Mouse (Mus musculus) layer of hippocampus, postnatal 14 days (tissue): ENCODE data around the gene Dnajc28. TPM values are rescaled to one million over a fixed set of nuclear protein-coding genes. Genes with fewer than 3 reads are reported as not detected.
"Not testable (repeated sequence)": the region's sequence is repeated elsewhere in the genome, so short reads cannot be mapped to it uniquely, and the experiment has no call there.

ENCODE experiments used
- DNase-seq, 2 experiments: peaks; one replicate each; pipeline ENCODE4 v3.0.0; 2021 to 2022; ENCODE audit warnings: low spot score in 2 of 2, mixed read lengths in 1 of 2
- long read RNA-seq, 2 experiments: library from polyadenylated mRNA; stranded (forward); transcript quantifications; one replicate each; pipeline ENCODE4 v2.0.0; 2021
- total RNA-seq, 2 experiments: library from RNA; stranded (reverse); gene quantifications; 2 replicates each; pipeline ENCODE4 v1.2.3; 2021

Gene Dnajc28
- total RNA-seq, result 1 to 10 TPM; 5.0 to 6.5 TPM
- long read RNA-seq, experiment 1, partial matches to known transcripts, result 0 of 4 reads
- long read RNA-seq, experiment 1, other reads (novel, unspliced or antisense), result 0 of 4 reads
- long read RNA-seq, experiment 2, partial matches to known transcripts, result 0 of 6 reads
- long read RNA-seq, experiment 2, other reads (novel, unspliced or antisense), result 4 of 6 reads

GRCm38 (mm10) chr16:91618511-91619501, at the start of gene Dnajc28:
Gene Dnajc28, minus strand, starts transcription at chr16:91619026.
- peak; percentile 76 to 84 for DNase-seq

GRCm38 (mm10) chr16:91663795-91664194, 45.0 kb upstream of the Dnajc28 start:
- DNase-seq, result no peak

GRCm38 (mm10) chr16:91662336-91662735, 43.5 kb upstream of the Dnajc28 start:
- no peak for DNase-seq

GRCm38 (mm10) chr16:91661397-91661796, 42.6 kb upstream of the Dnajc28 start:
- no peak for DNase-seq

GRCm38 (mm10) chr16:91659798-91660197, 41.0 kb upstream of the Dnajc28 start:
- DNase-seq, result no peak

GRCm38 (mm10) chr16:91658471-91658870, 39.6 kb upstream of the Dnajc28 start:
- no peak for DNase-seq

GRCm38 (mm10) chr16:91657285-91657684, 38.5 kb upstream of the Dnajc28 start:
- no peak for DNase-seq

- no peak for DNase-seq
Measured at GRCm38 (mm10) chr16:91655285-91655684, 36.5 kb upstream of the Dnajc28 start.

- no peak for DNase-seq
Measured at GRCm38 (mm10) chr16:91652191-91652590, 33.4 kb upstream of the Dnajc28 start.

GRCm38 (mm10) chr16:91649781-91650180, 31.0 kb upstream of the Dnajc28 start:
- no peak for DNase-seq

GRCm38 (mm10) chr16:91649246-91649645, 30.4 kb upstream of the Dnajc28 start:
- DNase-seq, result no peak

- peak; percentile 65 to 66 for DNase-seq
Measured at GRCm38 (mm10) chr16:91648220-91648550, 29.4 kb upstream of the Dnajc28 start.

GRCm38 (mm10) chr16:91647461-91648219, 28.8 kb upstream of the Dnajc28 start, which contains the start of gene Son:
Gene Son, plus strand, starts transcription at chr16:91647506.
- DNase-seq, result peak; percentile 96 to 98

GRCm38 (mm10) chr16:91646681-91647419, 28.0 kb upstream of the Dnajc28 start, which contains the start of gene Gart:
Gene Gart, minus strand, starts transcription at chr16:91646952.
- DNase-seq, result peak; percentile 90 to 94

GRCm38 (mm10) chr16:91645995-91646602, 27.3 kb upstream of the Dnajc28 start:
- no peak for DNase-seq

GRCm38 (mm10) chr16:91645420-91645819, 26.6 kb upstream of the Dnajc28 start:
- not testable (repeated sequence) for DNase-seq

GRCm38 (mm10) chr16:91644901-91645300, 26.1 kb upstream of the Dnajc28 start:
- no peak for DNase-seq

GRCm38 (mm10) chr16:91640171-91640570, 21.3 kb upstream of the Dnajc28 start:
- no peak for DNase-seq

GRCm38 (mm10) chr16:91639636-91640035, 20.8 kb upstream of the Dnajc28 start:
- no peak for DNase-seq

GRCm38 (mm10) chr16:91639161-91639560, 20.3 kb upstream of the Dnajc28 start:
- DNase-seq, result no peak
